Mouse (Mus musculus): Measurements from ENCODE around the gene Fam120a. TPM values are rescaled to one million over a fixed set of nuclear protein-coding genes. Genes with fewer than 3 reads are reported as not detected.

The Fam120a gene
- total and polyA plus RNA-seq, 3 experiments = 113 to 260 (median 186) TPM

GRCm38 (mm10) chr13:48944571-48944970 is 23.2 kb downstream of the Fam120a start:
- DNase-seq (ENCODE audit: low spot score) (no peak), ATAC-seq (ENCODE audit: extremely low read depth, insufficient number of reproducible peaks, low FRiP score, poor library complexity, severe bottlenecking) (no peak)
- H3K36me3 ChIP-seq (replicated peaks) = peaks cover 93% of the 10 kb centered on the region
- no peaks in the 10 kb centered on the region for H3K9me3 ChIP-seq (replicated peaks)
- peaks cover 36% of the 10 kb centered on the region for H3K4me1 ChIP-seq (ENCODE audit: insufficient read depth, low read depth, low read length)
- TF ChIP-seq CTCF (IDR thresholded peaks at IDR 0.05; ENCODE audit: low read depth, low read length) = no peak
- no peak overlapping the region for H3K4me3 ChIP-seq (ENCODE audit: low read depth, low read length)
- no peaks in the 10 kb centered on the region for H3K27me3 ChIP-seq (ENCODE audit: insufficient read depth, low read length)

DNA sequence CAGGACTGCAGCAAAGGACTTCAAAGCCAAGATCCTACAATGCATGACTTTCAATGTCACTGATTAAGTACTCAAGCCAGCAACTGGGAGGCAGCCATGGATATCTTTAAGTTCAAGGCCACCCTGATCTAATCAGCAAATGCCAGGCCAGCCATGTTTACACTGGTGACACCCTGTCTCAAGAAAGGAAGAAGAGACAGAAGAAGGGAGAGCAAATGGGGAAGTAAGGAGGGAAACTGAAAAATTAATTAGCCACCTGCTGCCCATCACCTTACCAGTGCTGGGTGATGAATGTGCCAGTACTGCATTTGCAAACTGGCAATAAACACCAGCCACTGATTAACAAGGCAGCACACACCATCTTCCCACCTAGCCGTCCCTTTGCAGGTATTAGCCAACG is 25.3 kb downstream of the Fam120a start:
- H3K9me3 ChIP-seq (replicated peaks) = no peaks in the 10 kb centered on the region
- no peaks in the 10 kb centered on the region for H3K27me3 ChIP-seq (ENCODE audit: insufficient read depth, low read length)
- peaks cover 33% of the 10 kb centered on the region for H3K4me1 ChIP-seq (ENCODE audit: insufficient read depth, low read depth, low read length)
- no peak overlapping the region for H3K4me3 ChIP-seq (ENCODE audit: low read depth, low read length)
- DNase-seq (ENCODE audit: low spot score) (peak; percentile 9), ATAC-seq (ENCODE audit: extremely low read depth, insufficient number of reproducible peaks, low FRiP score, poor library complexity, severe bottlenecking) (peak; percentile 34; the same call in 1 of the 2 replicates)
- peaks cover 91% of the 10 kb centered on the region for H3K36me3 ChIP-seq (replicated peaks)
- no peak for TF ChIP-seq CTCF (IDR thresholded peaks at IDR 0.05; ENCODE audit: low read depth, low read length)
- TF ChIP-seq GATA1 (IDR thresholded peaks at IDR 0.05; ENCODE audit: borderline replicate concordance, low read length) = no peak
- TF ChIP-seq GATA2 (IDR thresholded peaks at IDR 0.05; ENCODE audit: borderline replicate concordance, low read depth, low read length) = no peak
- no peak for TF ChIP-seq POLR2AphosphoS5 (IDR thresholded peaks at IDR 0.05; ENCODE audit: insufficient replicate concordance, low read depth, low read length)
- TF ChIP-seq TAL1 (conservative IDR thresholded peaks at IDR 0.05; ENCODE audit: low read depth, low read length) = no peak

- DNase-seq (ENCODE audit: low spot score) (no peak), ATAC-seq (ENCODE audit: extremely low read depth, insufficient number of reproducible peaks, low FRiP score, poor library complexity, severe bottlenecking) (no peak)
- Histone ChIP-seq H3K27me3 (ENCODE audit: insufficient read depth, low read length) (no peaks in the 10 kb centered on the region), H3K4me3 (ENCODE audit: low read depth, low read length) (no peak overlapping the region), H3K36me3 (replicated peaks) (peaks cover 91% of the 10 kb centered on the region), H3K4me1 (ENCODE audit: insufficient read depth, low read depth, low read length) (peaks cover 38% of the 10 kb centered on the region), H3K9me3 (replicated peaks) (no peaks in the 10 kb centered on the region)
- no peak for TF ChIP-seq TAL1 (conservative IDR thresholded peaks at IDR 0.05; ENCODE audit: low read depth, low read length)
- TF ChIP-seq GATA2 (IDR thresholded peaks at IDR 0.05; ENCODE audit: borderline replicate concordance, low read depth, low read length) = no peak
- no peak for TF ChIP-seq GATA1 (IDR thresholded peaks at IDR 0.05; ENCODE audit: borderline replicate concordance, low read length)
- TF ChIP-seq CTCF (IDR thresholded peaks at IDR 0.05; ENCODE audit: low read depth, low read length) = no peak
These were observed 26.0 kb downstream of the Fam120a start for GRCm38 (mm10) chr13:48941773-48942172.

GRCm38 (mm10) chr13:48934597-48934996 is 33.2 kb downstream of the Fam120a start:
- H3K27me3 ChIP-seq (ENCODE audit: insufficient read depth, low read length) = no peaks in the 10 kb centered on the region
- no peak overlapping the region for H3K4me3 ChIP-seq (ENCODE audit: low read depth, low read length)
- TF ChIP-seq POLR2AphosphoS5 (IDR thresholded peaks at IDR 0.05; ENCODE audit: insufficient replicate concordance, low read depth, low read length) (no peak), TAL1 (conservative IDR thresholded peaks at IDR 0.05; ENCODE audit: low read depth, low read length) (no peak), GATA1 (IDR thresholded peaks at IDR 0.05; ENCODE audit: borderline replicate concordance, low read length) (no peak), GATA2 (IDR thresholded peaks at IDR 0.05; ENCODE audit: borderline replicate concordance, low read depth, low read length) (no peak), CTCF (IDR thresholded peaks at IDR 0.05; ENCODE audit: low read depth, low read length) (no peak)
- H3K36me3 ChIP-seq (replicated peaks) = peaks cover 95% of the 10 kb centered on the region
- DNase-seq (ENCODE audit: low spot score) (no peak), ATAC-seq (ENCODE audit: extremely low read depth, insufficient number of reproducible peaks, low FRiP score, poor library complexity, severe bottlenecking) (no peak)
- no peaks in the 10 kb centered on the region for H3K9me3 ChIP-seq (replicated peaks)
- peaks cover 65% of the 10 kb centered on the region for H3K4me1 ChIP-seq (ENCODE audit: insufficient read depth, low read depth, low read length)

DNA sequence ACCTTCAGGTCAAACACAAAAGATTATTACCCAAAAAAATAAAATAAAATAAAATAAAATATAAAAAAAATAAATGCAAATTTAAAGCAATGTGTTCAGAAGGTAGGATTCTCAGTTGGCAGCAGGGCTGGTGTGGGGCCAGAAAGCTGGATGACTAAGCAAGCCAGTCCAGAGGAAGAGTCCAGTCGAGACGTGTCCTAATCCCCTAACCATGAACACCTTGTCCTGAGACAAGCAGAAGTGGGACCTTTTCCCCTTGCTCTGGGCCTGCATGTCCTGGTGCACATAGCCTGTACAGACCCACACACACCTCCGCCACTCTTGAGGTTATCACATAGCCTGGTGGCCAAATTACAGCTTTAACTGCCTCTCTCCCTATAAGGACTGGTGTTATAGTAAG is 35.1 kb downstream of the Fam120a start:
- no peak overlapping the region for H3K4me3 ChIP-seq (ENCODE audit: low read depth, low read length)
- no peak for TF ChIP-seq POLR2AphosphoS5 (IDR thresholded peaks at IDR 0.05; ENCODE audit: insufficient replicate concordance, low read depth, low read length)
- peaks cover 71% of the 10 kb centered on the region for H3K4me1 ChIP-seq (ENCODE audit: insufficient read depth, low read depth, low read length)
- H3K9me3 ChIP-seq (replicated peaks) = no peaks in the 10 kb centered on the region
- ATAC-seq (ENCODE audit: extremely low read depth, insufficient number of reproducible peaks, low FRiP score, poor library complexity, severe bottlenecking) (no peak), DNase-seq (ENCODE audit: low spot score) (no peak)
- H3K36me3 ChIP-seq (replicated peaks) = peaks cover 97% of the 10 kb centered on the region
- no peaks in the 10 kb centered on the region for H3K27me3 ChIP-seq (ENCODE audit: insufficient read depth, low read length)

- ATAC-seq (ENCODE audit: extremely low read depth, insufficient number of reproducible peaks, low FRiP score, poor library complexity, severe bottlenecking) (peak; percentile 79), DNase-seq (ENCODE audit: low spot score) (peak; percentile 39)
- peaks cover 64% of the 10 kb centered on the region for H3K4me1 ChIP-seq (ENCODE audit: insufficient read depth, low read depth, low read length)
- no peaks in the 10 kb centered on the region for H3K27me3 ChIP-seq (ENCODE audit: insufficient read depth, low read length)
- H3K4me3 ChIP-seq (ENCODE audit: low read depth, low read length) = no peak overlapping the region; the same call in 1 of the 2 replicates
- H3K9me3 ChIP-seq (replicated peaks) = no peaks in the 10 kb centered on the region
- peaks cover 96% of the 10 kb centered on the region for H3K36me3 ChIP-seq (replicated peaks)
- peak; percentile 55 for TF ChIP-seq TAL1 (conservative IDR thresholded peaks at IDR 0.05; ENCODE audit: low read depth, low read length)
- TF ChIP-seq GATA2 (IDR thresholded peaks at IDR 0.05; ENCODE audit: borderline replicate concordance, low read depth, low read length) = no peak
- no peak for TF ChIP-seq POLR2AphosphoS5 (IDR thresholded peaks at IDR 0.05; ENCODE audit: insufficient replicate concordance, low read depth, low read length)
These were observed 36.1 kb downstream of the Fam120a start for GRCm38 (mm10) chr13:48931687-48932086.

DNA sequence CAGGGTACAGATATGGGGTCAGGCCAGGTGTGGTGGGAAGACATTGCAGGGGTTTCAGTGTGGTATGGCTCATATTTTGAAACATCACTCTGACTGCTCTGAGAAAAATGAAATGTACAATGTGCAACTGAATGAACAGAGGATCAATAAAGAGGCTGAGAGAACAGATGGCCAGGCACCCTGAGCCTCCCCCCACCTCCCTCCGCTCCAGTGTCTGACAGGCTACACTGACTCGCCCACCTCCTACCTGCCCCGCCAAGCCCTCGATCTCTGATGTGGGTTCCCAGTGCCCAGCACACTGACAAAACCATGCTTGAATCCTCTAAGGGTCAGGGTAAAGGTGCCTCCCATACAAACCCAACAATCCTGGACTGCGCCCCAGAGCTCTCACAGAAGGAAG is 36.6 kb downstream of the Fam120a start:
- H3K4me3 ChIP-seq (ENCODE audit: low read depth, low read length) = no peak overlapping the region; the same call in 1 of the 2 replicates
- peaks cover 61% of the 10 kb centered on the region for H3K4me1 ChIP-seq (ENCODE audit: insufficient read depth, low read depth, low read length)
- ATAC-seq (ENCODE audit: extremely low read depth, insufficient number of reproducible peaks, low FRiP score, poor library complexity, severe bottlenecking) = no peak
- no peaks in the 10 kb centered on the region for H3K9me3 ChIP-seq (replicated peaks)
- DNase-seq (ENCODE audit: low spot score) = no peak
- TF ChIP-seq POLR2AphosphoS5 (IDR thresholded peaks at IDR 0.05; ENCODE audit: insufficient replicate concordance, low read depth, low read length) (no peak), CTCF (IDR thresholded peaks at IDR 0.05; ENCODE audit: low read depth, low read length) (no peak), TAL1 (conservative IDR thresholded peaks at IDR 0.05; ENCODE audit: low read depth, low read length) (no peak), GATA1 (IDR thresholded peaks at IDR 0.05; ENCODE audit: borderline replicate concordance, low read length) (no peak), GATA2 (IDR thresholded peaks at IDR 0.05; ENCODE audit: borderline replicate concordance, low read depth, low read length) (no peak)
- peaks cover 96% of the 10 kb centered on the region for H3K36me3 ChIP-seq (replicated peaks)
- H3K27me3 ChIP-seq (ENCODE audit: insufficient read depth, low read length) = no peaks in the 10 kb centered on the region
